Mouse (Mus musculus) lung, postnatal 0 days (tissue): ENCODE measurements around the gene Man1a.

Experiments
- CTCF ChIP-seq: IDR thresholded peaks from 2 replicates; pipeline ENCODE4 v1.5.1; 2016; ENCODE audit warnings: antibody characterized with exemption, mild to moderate bottlenecking
- EP300 ChIP-seq: IDR thresholded peaks from 2 replicates; pipeline ENCODE4 v1.6.1; 2016; ENCODE audit warnings: antibody characterized with exemption, mild to moderate bottlenecking, control low read depth

GRCm38 (mm10) chr10:53929722-53930500 is 146.5 kb downstream of the Man1a start:
- TF ChIP-seq CTCF, result no peak
- no peak for TF ChIP-seq EP300
